Mouse (Mus musculus): Measurements from ENCODE around the gene Dab2ip. TPM values are rescaled to one million over a fixed set of nuclear protein-coding genes. Genes with fewer than 3 reads are reported as not detected.

The Dab2ip gene
- total and polyA plus RNA-seq, 3 experiments = 4.0 to 9.9 TPM; not detected in 1

DNA sequence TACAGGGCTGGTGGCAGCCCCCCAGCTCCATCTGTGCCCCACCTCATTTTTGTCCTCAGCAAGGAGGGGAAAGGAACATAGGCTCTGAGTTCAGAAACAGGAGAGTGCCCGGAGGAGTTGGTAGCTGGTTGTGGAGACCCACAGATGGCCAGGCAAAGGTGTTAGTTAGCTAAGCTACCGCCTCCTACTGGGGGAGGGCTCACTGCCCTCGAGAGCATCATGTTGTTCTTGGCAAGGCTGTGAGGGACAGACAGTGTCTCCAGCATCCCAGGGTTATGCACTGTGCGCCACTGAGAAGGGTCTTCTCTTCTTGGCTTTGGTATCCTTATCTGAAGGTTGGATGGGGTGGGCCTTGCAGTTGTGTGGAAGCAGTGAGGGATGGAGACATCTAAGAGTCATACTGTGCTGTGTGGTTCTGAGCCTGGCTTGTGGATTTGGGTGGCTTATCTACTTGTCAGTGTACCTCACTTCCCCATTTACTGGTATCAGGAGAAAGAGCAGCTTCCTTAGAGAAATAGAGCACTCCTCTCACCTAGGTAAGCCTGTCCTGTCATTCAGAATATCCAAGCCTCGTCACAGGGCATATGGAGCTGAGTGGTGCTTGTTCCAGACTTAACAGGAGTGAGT is 66.4 kb downstream of the Dab2ip start (continued):
- TF ChIP-seq MEF2A (IDR thresholded peaks at IDR 0.05; ENCODE audit: extremely low read depth, insufficient replicate concordance, low read depth, low read length, poor library complexity, severe bottlenecking) (no peak), MAZ (IDR thresholded peaks at IDR 0.05; ENCODE audit: low read depth, low read length) (no peak), GABPA (IDR thresholded peaks at IDR 0.05; ENCODE audit: low read depth, low read length) (no peak), USF2 (IDR thresholded peaks at IDR 0.05; ENCODE audit: borderline replicate concordance in 1 of 2, insufficient read depth in 1 of 2, low read depth in 1 of 2, low read length in 2 of 2) (no peak), RAD21 (IDR thresholded peaks at IDR 0.05; ENCODE audit: low read depth, low read length) (no peak), MXI1 (IDR thresholded peaks at IDR 0.05; ENCODE audit: low read depth, low read length) (no peak), USF1 (IDR thresholded peaks at IDR 0.05; ENCODE audit: low read depth, low read length) (no peak), POLR2AphosphoS5 (IDR thresholded peaks at IDR 0.05; ENCODE audit: borderline replicate concordance, low read depth, low read length) (no peak), TCF12 (IDR thresholded peaks at IDR 0.05; ENCODE audit: low read depth, low read length) (no peak), CHD2 (IDR thresholded peaks at IDR 0.05; ENCODE audit: low read length) (no peak), JUND (IDR thresholded peaks at IDR 0.05; ENCODE audit: low read depth, low read length) (no peak), CHD1 (IDR thresholded peaks at IDR 0.05; ENCODE audit: low read depth, low read length) (no peak), SMC3 (IDR thresholded peaks at IDR 0.05; ENCODE audit: low read depth, low read length) (peak; percentile 19; the same call in 1 of the 2 replicates), ZNF384 (IDR thresholded peaks at IDR 0.05; ENCODE audit: low read depth, low read length) (no peak), ZMIZ1 (IDR thresholded peaks at IDR 0.05; ENCODE audit: low read depth, low read length) (no peak), CTCF (IDR thresholded peaks at IDR 0.05 in 2 of 3, conservative IDR thresholded peaks at IDR 0.05 in 1 of 3; ENCODE audit: control insufficient read depth in 1 of 3, insufficient read depth in 1 of 3, low read depth in 2 of 3, low read length in 3 of 3, poor library complexity in 1 of 3, severe bottlenecking in 1 of 3) (peak in 2 of 3 experiments; percentile 15 to 27; a peak in 2 of 6 replicates), GATA1 (IDR thresholded peaks at IDR 0.05; ENCODE audit: low read depth, low read length) (peak; percentile 86), HCFC1 (IDR thresholded peaks at IDR 0.05; ENCODE audit: low read depth, low read length) (no peak), POLR2A (IDR thresholded peaks at IDR 0.05; ENCODE audit: control insufficient read depth in 1 of 2, insufficient read depth in 1 of 2, low read depth in 1 of 2, low read length in 2 of 2, poor library complexity in 1 of 2) (no peak), KAT2A (conservative IDR thresholded peaks at IDR 0.05; ENCODE audit: low read depth, low read length) (no peak), RCOR1 (IDR thresholded peaks at IDR 0.05; ENCODE audit: low read depth, low read length) (peak; percentile 16; the same call in 1 of the 2 replicates), EP300 (IDR thresholded peaks at IDR 0.05; ENCODE audit: low read depth in 1 of 2, low read length in 2 of 2) (peak; percentile 53 to 82), POLR2AphosphoS2 (IDR thresholded peaks at IDR 0.05; ENCODE audit: low read length) (no peak)

DNA sequence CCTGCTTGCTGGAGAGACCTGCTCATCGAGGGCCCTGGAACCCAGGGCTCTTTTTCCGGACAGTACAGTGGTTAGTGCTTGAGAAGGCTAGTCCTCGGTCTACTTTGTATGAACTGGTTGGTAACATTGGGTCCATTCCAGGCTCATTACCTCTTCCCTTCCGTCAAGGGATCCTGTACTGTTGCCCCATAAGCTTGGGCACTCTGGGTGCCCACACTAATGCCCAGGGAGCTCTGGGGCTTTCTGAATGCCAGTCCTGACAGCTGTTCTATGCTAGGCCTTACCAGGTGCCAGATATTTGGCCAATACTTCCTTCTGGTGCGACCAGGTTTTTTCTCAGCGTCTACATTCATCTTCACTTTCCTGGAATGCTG is 66.9 kb downstream of the Dab2ip start:
- no peak for DNase-seq (ENCODE audit: low read depth, low spot score)
- TF ChIP-seq USF2 (IDR thresholded peaks at IDR 0.05; ENCODE audit: borderline replicate concordance in 1 of 2, insufficient read depth in 1 of 2, low read depth in 1 of 2, low read length in 2 of 2) (no peak), SIN3A (IDR thresholded peaks at IDR 0.05; ENCODE audit: low read length) (no peak), BHLHE40 (IDR thresholded peaks at IDR 0.05; ENCODE audit: borderline replicate concordance, low read depth, low read length) (no peak), ETS1 (IDR thresholded peaks at IDR 0.05; ENCODE audit: low read depth, low read length) (no peak), CTCF (IDR thresholded peaks at IDR 0.05 in 2 of 3, conservative IDR thresholded peaks at IDR 0.05 in 1 of 3; ENCODE audit: control insufficient read depth in 1 of 3, insufficient read depth in 1 of 3, low read depth in 2 of 3, low read length in 3 of 3, poor library complexity in 1 of 3, severe bottlenecking in 1 of 3) (no peak), KAT2A (conservative IDR thresholded peaks at IDR 0.05; ENCODE audit: low read depth, low read length) (no peak), ZC3H11A (IDR thresholded peaks at IDR 0.05; ENCODE audit: low read depth, low read length) (no peak), TCF12 (IDR thresholded peaks at IDR 0.05; ENCODE audit: low read depth, low read length) (no peak), EP300 (IDR thresholded peaks at IDR 0.05; ENCODE audit: low read depth in 1 of 2, low read length in 2 of 2) (no peak), USF1 (IDR thresholded peaks at IDR 0.05; ENCODE audit: low read depth, low read length) (no peak), NELFE (IDR thresholded peaks at IDR 0.05; ENCODE audit: low read depth, low read length) (no peak), HCFC1 (IDR thresholded peaks at IDR 0.05; ENCODE audit: low read depth, low read length) (no peak), MAFK (IDR thresholded peaks at IDR 0.05; ENCODE audit: borderline replicate concordance, low read depth, low read length) (no peak), UBTF (IDR thresholded peaks at IDR 0.05; ENCODE audit: borderline replicate concordance, insufficient read depth, low read depth, low read length) (no peak), RCOR1 (IDR thresholded peaks at IDR 0.05; ENCODE audit: low read depth, low read length) (no peak), GABPA (IDR thresholded peaks at IDR 0.05; ENCODE audit: low read depth, low read length) (no peak), GATA1 (IDR thresholded peaks at IDR 0.05; ENCODE audit: low read depth, low read length) (no peak), TBP (IDR thresholded peaks at IDR 0.05; ENCODE audit: low read depth, low read length) (no peak), TAL1 (IDR thresholded peaks at IDR 0.05; ENCODE audit: low read length) (no peak)
- no peak overlapping the region for H3K27ac ChIP-seq (ENCODE audit: control insufficient read depth, low read depth, low read length)
- H3K9me3 ChIP-seq (replicated peaks; ENCODE audit: insufficient read depth, low read length) = no peaks in the 10 kb centered on the region
- H3K79me2 ChIP-seq (ENCODE audit: control insufficient read depth, insufficient read depth, low read length, poor library complexity) = no peaks in the 10 kb centered on the region
- no peak overlapping the region for H3K4me3 ChIP-seq (ENCODE audit: control insufficient read depth in 1 of 2, insufficient read depth in 1 of 2, low read depth in 2 of 2, low read length in 2 of 2)
- H3K4me1 ChIP-seq (ENCODE audit: control insufficient read depth in 1 of 2, insufficient read depth in 2 of 2, low read length in 2 of 2) = peaks cover 0 to 5% of the 10 kb centered on the region in 2 experiments; a peak in 1 of 4 replicates
- no peaks in the 10 kb centered on the region; a peak in 1 of 4 replicates for H3K36me3 ChIP-seq (ENCODE audit: control insufficient read depth in 1 of 2, insufficient read depth in 2 of 2, low read length in 2 of 2)
- peaks cover 0 to 2% of the 10 kb centered on the region in 2 experiments; a peak in 1 of 4 replicates for H3K27me3 ChIP-seq (ENCODE audit: control insufficient read depth in 1 of 2, insufficient read depth in 2 of 2, low read length in 2 of 2)
- H3K9ac ChIP-seq (ENCODE audit: control insufficient read depth, low read depth, low read length, poor library complexity, severe bottlenecking) = no peak overlapping the region
